Mouse (Mus musculus) heart, adult 2 months (tissue): ENCODE measurements around the gene Pheta2.

ENCODE experiments used
- CTCF ChIP-seq: fragments of 200-600 bp; IDR thresholded peaks from 2 replicates; pipeline ENCODE4 v1.8.1; 2022; ENCODE audit warnings: antibody characterized with exemption, mild to moderate bottlenecking, moderate library complexity
- EP300 ChIP-seq: fragments of 200-500 bp; IDR thresholded peaks from 2 replicates; pipeline ENCODE4 v1.6.1; 2011; ENCODE audit warnings: low read depth, low read length, control low read depth; ENCODE audit not compliant: insufficient read depth
- POLR2A ChIP-seq: fragments of 200-500 bp; IDR thresholded peaks from 2 replicates; pipeline ENCODE4 v1.6.1; 2011; ENCODE audit warnings: mild to moderate bottlenecking, low read depth, low read length, control low read depth; ENCODE audit not compliant: insufficient read depth

DNA sequence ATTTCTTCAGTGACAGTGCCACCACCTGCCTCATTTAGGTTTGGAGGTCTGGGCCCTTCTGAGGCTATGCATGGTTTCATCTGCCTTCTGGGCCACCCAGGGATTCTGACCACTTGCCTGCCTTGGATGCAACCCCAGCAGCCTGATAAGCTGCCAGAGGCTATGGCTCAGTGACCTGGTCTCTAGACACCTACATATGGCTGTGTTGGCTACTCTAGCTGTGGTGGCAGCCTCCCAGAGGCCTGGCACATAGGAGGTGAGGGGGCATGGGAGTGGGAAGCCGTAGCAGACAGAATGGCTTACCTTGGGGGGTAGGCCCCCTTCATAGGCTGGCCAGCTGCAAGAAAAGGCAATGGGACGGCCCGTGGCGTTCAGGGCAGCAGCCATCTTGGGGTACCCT lies 3.5 kb upstream of the Pheta2 start:
- no peak for TF ChIP-seq CTCF
- no peak for TF ChIP-seq EP300
- no peak for TF ChIP-seq POLR2A
